Mouse (Mus musculus): ENCODE results near the gene Dhdds.

GRCm38 (mm10) chr4:134047648-134048047 lies 46.9 kb upstream of the Dhdds start:
- TF ChIP-seq FLI1 (IDR thresholded peaks at IDR 0.05; ENCODE audit: low read length) (no peak), GATA1 (IDR thresholded peaks at IDR 0.05; ENCODE audit: borderline replicate concordance, low read length) (no peak)
